Mouse (Mus musculus): Measurements from ENCODE around the gene Gpr137.
A peak's percentile ranks its signal among the peaks of the same experiment; 100 is the strongest.
"Not testable (repeated sequence)": the region's sequence is repeated elsewhere in the genome, so short reads cannot be mapped to it uniquely, and the experiment has no call there.

Gpr137 gene

GRCm38 (mm10) chr19:6921647-6922567 is 20.4 kb downstream of the Gpr137 start, which contains the start of gene Esrra:
Gene Esrra, minus strand, starts transcription at chr19:6921813.
- peak; percentile 100 for DNase-seq (ENCODE audit: low read depth)

GRCm38 (mm10) chr19:6920741-6921636 is 21.3 kb downstream of the Gpr137 start:
- DNase-seq (ENCODE audit: low read depth) = no peak

GRCm38 (mm10) chr19:6919876-6920740 is 22.2 kb downstream of the Gpr137 start:
- no peak for DNase-seq (ENCODE audit: low read depth)

DNA sequence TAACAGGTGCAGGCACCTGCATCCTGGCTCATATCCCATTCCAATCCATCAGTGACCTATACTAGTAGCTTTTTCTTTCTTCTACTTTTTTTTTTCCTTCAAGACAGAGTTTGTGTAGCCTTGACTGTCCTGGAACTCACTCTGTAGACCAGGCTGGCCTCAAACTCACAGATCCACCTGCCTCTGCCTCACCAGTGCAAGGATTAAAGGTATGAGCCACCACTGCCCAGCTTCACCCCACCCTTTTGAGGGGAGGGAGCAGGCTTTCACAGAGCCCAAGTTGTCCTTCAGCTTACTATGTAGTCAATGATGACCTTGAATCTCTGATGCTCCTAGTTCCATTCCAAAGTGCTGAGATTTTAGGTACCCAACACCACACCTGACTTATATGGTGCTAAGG is 22.8 kb downstream of the Gpr137 start:
- no peak for DNase-seq (ENCODE audit: low read depth)

DNA sequence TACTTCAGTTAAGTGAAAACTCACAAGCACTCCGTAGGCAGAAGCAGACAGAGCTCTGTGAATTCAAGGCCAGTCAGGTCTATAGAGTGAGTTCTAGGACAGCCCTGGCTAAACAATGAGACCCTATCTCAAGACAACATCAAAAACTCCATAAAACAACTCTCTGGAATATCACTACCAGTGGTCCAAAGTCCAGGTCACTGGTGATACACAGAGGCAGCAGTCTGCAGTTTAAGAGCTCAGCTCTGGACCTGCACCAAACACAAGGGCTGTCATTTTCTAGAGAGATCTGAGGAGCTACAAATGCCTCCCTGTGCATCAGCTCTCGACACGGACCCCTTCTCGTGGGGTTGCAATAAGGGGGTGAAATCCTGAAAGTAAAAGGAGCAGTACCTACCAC is 24.0 kb downstream of the Gpr137 start:
- no peak for DNase-seq (ENCODE audit: low read depth)

DNA sequence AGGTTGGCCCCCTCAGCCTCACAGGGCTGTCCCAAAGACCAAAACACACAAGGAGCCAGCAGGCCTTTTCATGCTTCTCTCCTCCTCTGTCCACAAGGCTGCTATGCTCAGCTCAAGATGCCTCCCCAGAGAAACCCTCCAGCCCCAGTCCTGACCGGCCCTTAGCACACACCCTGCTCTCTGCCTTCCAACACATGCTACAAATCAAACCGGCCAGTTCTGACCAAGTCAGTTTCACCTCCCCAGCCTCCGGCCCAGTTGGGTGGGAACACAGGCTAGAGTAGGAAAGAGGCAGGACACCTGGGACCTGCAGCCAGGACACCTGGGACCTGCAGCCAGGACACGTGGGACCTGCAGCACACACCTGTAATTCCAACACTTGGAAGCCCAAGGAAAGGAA is 25.8 kb downstream of the Gpr137 start:
- no peak for DNase-seq (ENCODE audit: low read depth)

DNA sequence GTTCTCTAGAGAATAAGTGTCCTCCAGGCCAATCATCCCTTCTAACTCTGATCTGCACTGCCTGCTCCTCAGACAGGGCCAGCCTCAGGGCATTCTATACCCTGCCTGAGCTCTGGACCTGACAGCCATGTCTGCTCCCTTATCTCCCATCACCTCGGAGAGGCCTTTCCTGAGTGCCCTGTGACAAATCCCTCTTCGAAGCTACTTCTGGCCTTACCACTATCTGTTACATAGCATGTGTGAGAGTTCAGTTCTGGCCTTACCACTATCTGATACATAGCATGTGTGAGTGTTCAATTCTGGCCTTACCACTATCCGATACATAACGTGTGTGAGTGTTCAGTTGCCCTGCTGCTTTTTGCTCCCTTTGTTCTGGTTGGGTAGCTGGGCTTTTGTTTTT is 27.0 kb downstream of the Gpr137 start:
- DNase-seq (ENCODE audit: low read depth) = no peak

DNA sequence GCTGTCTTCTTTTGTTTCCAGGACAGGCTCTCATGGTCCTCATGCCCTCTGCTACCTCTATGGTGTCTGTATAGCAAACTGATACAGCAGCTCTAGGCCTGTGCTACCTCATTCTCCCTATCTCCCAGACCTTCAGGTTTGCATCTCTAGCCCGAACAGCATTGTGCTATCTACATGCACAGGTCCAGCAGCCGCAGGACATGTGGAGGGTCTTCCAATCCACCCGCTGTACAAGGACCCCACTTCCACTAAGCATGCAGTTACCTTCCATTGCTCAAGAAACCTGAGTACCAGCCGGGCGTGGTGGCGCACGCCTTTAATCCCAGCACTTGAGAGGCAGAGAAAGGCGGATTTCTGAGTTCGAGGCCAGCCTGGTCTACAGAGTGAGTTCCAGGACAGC is 27.7 kb downstream of the Gpr137 start:
- no peak for DNase-seq (ENCODE audit: low read depth)

DNA sequence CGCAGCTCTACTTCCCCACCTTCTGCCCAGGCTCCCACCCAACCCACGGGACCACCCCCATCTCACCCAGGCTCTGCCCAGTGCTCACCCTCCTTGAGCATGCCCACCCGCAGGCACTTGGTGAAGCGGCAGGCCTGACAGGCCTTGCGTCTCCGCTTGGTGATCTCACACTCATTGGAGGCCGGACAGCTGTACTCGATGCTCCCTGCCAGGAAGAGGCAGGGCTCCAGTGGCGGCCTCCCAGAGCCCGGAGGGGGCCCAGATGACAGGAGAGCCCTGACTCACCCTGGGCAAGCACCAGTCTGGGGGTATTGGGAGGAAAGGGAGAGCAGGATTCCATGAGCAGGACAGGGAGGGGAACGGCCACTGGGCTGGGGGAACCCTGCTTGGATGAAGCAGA is 28.3 kb downstream of the Gpr137 start:
- DNase-seq (ENCODE audit: low read depth) = no peak

- DNase-seq (ENCODE audit: low read depth) = no peak
These were observed 29.2 kb downstream of the Gpr137 start for GRCm38 (mm10) chr19:6913036-6913435.

DNA sequence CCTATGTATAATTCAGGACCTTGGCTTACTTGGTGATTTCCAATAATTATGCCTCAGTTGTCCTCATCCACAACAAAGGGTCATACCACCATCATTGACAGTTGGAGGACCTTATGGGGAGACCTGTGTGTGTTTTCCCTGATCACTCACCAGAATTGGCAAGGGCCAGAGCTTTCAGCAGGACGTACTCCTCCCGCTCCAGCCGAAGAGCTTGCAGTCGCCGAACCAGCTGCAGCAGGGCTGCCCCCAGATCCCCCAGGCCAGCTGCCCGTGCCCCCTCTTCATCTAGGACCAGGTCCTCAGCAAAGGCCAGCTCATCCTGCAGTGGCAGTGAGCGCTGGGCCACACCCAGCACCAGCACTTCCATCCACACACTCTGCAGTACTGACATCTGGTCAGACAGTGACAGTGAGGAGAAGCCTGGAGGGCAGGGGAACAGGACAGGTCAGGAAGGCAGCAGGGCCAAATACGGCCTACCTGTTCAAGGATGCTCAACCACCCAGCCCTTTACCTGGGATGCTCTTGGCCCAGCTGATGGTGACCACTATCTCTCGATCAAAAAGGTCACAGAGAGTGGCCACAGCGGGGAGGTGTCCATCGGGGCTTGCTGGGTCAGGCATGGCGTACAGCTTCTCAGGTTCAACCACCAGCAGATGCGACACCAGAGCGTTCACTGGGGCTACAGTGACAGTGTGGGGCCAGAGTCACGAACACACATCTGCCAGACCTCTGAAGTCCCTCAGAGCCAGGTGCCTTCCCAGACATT is 29.9 kb downstream of the Gpr137 start:
- no peak for DNase-seq (ENCODE audit: low read depth)

DNA sequence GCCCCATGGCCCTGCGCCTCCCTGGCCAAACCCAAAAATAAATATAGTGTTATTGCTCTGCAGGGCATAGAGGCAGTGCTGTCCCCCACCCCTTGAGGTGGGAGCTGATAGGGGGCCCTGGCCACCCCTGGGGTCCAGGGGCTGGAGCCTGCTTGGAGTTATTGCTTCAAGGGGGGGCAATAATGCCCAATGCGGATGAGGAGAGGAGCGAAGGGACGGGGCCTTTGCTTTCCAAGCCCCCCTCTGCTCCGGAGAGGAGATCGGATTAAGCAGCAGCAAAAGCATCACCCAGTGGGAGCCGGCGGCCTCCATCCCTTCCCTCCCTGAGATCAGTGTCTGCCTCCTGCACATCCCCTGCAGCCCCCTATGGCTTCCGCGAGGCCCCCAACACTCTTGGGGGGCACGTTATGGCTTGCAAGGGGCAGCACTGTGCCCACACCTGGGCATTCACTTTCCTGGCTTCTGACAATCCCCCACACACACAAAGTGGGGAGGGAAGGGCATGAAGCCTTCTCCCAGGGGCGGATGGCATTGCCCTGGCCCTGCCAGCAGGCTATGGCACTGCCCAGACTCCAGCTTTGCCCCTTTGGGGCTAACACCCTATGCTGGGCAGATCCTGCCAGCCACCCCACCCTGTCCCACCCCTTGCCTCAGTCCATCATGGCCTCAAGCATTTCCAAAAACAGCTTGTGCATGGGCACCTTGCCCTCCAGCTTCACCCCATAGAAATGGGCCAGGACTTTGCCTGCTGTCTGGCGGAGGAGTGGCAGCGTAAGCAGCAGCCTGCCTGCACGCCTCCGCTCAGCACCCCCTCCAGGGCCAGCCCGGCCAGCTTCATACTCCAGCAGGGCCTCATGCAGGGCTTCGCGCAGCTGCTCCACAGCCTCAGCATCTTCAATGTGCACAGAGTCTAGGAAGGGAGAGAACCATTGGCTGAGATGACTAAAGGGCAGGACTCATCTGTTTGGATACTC is 30.9 kb downstream of the Gpr137 start:
- DNase-seq (ENCODE audit: low read depth) = no peak

DNA sequence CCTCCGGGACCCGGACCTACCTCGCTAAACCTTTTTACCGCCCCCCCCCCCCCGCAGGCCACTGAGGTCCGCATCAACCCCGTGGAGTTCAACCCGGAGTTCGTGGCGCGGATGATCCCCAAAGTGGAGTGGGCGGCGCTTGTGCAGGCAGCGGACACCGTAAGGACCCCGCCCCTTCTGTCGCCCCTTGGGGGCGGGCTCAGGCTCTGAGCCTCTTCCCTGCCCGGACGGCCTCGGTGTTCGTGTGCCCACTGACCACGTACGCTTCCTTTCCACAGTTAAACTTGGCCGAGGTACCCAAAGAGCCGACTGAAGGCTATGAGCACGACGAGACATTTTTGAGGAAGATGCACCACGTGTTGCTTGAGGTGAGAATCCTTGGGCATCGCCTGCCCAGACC is 32.0 kb downstream of the Gpr137 start:
- DNase-seq (ENCODE audit: low read depth) = not testable (repeated sequence)

- peak; percentile 94 for DNase-seq (ENCODE audit: low read depth)
These were observed 32.6 kb downstream of the Gpr137 start, which contains the start of the genes Trmt112 and Prdx5 for GRCm38 (mm10) chr19:6909507-6910289. Gene Trmt112, plus strand, starts transcription at chr19:6909698. Gene Prdx5, minus strand, starts transcription at chr19:6910106.

GRCm38 (mm10) chr19:6909021-6909420 is 33.3 kb downstream of the Gpr137 start:
- no peak for DNase-seq (ENCODE audit: low read depth)

GRCm38 (mm10) chr19:6907811-6908540 is 34.3 kb downstream of the Gpr137 start:
- DNase-seq (ENCODE audit: low read depth) = no peak

- DNase-seq (ENCODE audit: low read depth) = no peak
These were observed 35.2 kb downstream of the Gpr137 start for GRCm38 (mm10) chr19:6907094-6907493.

DNA sequence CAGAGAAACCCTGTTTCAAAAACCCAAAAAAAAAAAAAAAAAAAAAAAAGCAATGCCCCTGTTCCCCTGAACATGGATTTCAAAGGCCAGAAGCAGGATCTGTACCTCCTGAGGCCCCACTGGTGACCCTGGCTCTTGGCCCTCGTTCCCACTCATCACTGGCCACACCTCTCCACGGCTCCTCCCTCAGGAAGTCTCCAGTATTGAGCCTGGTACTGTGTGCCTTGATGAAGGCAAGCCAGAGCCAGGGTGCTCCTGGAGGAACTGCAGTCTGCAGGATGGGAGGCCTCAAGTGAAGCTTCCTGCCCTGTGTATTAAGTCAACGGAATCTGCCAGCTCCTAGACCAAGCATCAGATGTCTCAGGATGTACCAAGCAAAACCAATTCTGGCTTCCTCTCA is 36.1 kb downstream of the Gpr137 start:
- DNase-seq (ENCODE audit: low read depth) = no peak
